Mouse (Mus musculus): ENCODE measurements around the gene Rara. TPM values are rescaled to one million over a fixed set of nuclear protein-coding genes. Genes with fewer than 3 reads are reported as not detected.
"Not testable (repeated sequence)": the region's sequence is repeated elsewhere in the genome, so short reads cannot be mapped to it uniquely, and the experiment has no call there.

The Rara gene
- polyA plus RNA-seq, 1 experiment from 2014 or later, result 38.4 TPM

DNA sequence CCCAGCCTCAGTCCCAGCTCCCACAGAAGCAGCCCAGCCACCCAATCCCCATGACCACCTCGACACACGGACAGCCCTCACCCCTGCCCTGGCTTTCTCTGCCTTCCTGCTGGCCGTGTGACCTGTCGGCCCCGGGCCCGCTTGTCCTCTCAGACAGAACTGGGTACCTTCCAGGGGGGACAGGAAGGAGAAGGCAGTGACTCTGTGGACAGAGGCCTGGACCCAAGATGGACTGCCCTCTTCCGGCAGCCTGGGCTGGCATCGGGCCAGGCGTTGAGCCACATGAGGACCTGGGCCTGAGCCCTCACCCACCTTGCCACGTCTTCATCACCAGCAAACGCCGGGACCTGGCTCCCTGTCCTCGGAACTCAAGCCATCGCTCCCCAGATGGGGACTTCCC, 46.0 kb downstream of the Rara start:
- no peak overlapping the region for H3K9ac ChIP-seq
- H3K4me2 ChIP-seq, result no peak overlapping the region
- peaks cover 41% of the 10 kb centered on the region for H3K4me1 ChIP-seq
- 71% methylated on average over 14 of the region's 14 CpGs for WGBS
- H3K9me3 ChIP-seq, result no peaks in the 10 kb centered on the region
- H3K27me3 ChIP-seq, result no peaks in the 10 kb centered on the region
- ATAC-seq (ENCODE audit: borderline replicate concordance, extremely low read depth, low FRiP score, low TSS enrichment), result no peak
- H3K27ac ChIP-seq, result no peak overlapping the region
- no peak overlapping the region for H3K4me3 ChIP-seq
- peaks cover 58% of the 10 kb centered on the region for H3K36me3 ChIP-seq

- WGBS, result 74% methylated on average over 5 of the region's 6 CpGs
These were observed 46.6 kb downstream of the Rara start for GRCm38 (mm10) chr11:98974213-98974612.

DNA sequence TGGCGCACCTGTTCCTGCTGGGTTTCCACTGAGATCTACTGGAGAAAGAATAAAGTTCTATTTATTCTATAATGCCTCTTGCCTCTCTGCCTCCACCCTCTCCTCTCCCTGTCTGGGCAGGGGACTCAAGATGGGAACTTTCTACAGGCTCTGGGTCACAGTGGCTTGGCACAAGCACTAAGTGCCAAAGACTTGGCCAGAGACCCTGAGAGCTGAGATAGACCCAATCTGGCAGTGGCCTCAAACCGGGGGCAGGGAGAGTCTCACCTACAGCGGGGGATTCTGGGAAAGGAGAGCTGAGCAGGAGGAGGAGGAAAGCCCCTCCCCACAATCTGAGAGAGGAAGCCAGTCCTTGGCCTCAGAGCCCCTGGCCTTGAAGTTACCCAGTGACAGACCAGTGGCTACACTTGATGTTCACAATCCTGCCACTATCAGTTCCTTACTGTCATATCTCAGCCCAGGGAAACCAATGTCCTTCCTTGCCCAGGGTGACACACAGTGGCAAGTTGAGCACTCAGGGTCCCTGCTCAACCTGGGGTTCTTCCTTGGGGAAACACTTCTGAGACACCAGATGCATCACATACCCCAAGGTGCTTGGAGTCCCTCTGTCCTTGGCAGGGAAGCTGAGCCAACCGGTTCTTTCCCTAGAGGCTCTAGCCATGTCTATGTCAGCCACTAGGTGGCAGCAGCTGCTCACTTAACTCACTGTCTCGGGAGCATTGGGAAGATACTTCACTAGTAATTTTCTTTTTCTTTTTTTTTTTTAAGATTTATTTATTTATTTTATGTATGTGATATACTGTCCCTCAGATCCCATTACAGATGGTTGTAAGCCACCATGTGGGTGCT, 47.5 kb downstream of the Rara start:
- Histone ChIP-seq H3K4me2 (no peak overlapping the region), H3K9me3 (no peaks in the 10 kb centered on the region), H3K27me3 (no peaks in the 10 kb centered on the region), H3K36me3 (peaks cover 51% of the 10 kb centered on the region), H3K4me3 (no peak overlapping the region), H3K4me1 (peaks cover 26% of the 10 kb centered on the region), H3K9ac (no peak overlapping the region), H3K27ac (no peak overlapping the region)
- WGBS, result 53% methylated on average over 5 of the region's 5 CpGs
- no peak for ATAC-seq (ENCODE audit: borderline replicate concordance, extremely low read depth, low FRiP score, low TSS enrichment)

More at GRCm38 (mm10) chr11:98974213-98974612, 46.6 kb downstream of the Rara start:
- Histone ChIP-seq H3K36me3 (peaks cover 58% of the 10 kb centered on the region), H3K4me1 (peaks cover 35% of the 10 kb centered on the region), H3K4me2 (no peak overlapping the region), H3K27ac (no peak overlapping the region), H3K9ac (no peak overlapping the region), H3K27me3 (no peaks in the 10 kb centered on the region), H3K9me3 (no peaks in the 10 kb centered on the region), H3K4me3 (no peak overlapping the region)
- no peak for ATAC-seq (ENCODE audit: borderline replicate concordance, extremely low read depth, low FRiP score, low TSS enrichment)

DNA sequence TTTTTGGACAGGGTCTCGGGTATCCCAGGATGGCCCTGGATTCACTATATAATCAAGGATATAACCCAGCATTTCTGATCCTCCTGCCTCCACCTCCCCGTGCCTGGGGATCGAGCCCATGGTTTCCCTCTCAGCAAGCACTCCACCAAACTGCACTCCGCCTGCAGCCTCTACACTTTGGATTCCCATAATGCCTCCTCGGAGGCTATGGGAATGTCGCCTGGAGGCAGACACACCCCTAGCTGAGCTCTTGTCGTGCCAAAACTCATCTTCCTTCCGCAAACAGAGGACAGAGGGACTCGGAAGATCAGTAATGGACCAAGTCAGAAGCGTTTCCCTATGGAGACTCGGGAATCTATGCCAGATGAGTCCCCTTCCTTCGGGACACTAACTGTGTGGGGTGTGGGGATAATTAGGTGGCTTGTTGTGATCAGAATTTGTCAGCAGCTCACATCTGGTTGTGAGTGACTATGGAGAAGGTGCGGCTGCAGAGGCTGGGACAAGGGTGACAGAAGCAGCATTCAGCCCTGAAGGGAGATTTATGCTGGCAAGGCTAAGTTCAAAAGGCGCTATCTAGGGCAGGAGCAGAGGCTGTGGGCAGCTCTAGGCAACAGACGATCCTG, 51.0 kb downstream of the Rara start:
- 41% methylated on average over 15 of the region's 15 CpGs for WGBS
- no peaks in the 10 kb centered on the region for H3K9me3 ChIP-seq
- no peak overlapping the region for H3K4me3 ChIP-seq
- H3K9ac ChIP-seq, result no peak overlapping the region
- peaks cover 16% of the 10 kb centered on the region for H3K36me3 ChIP-seq
- no peak overlapping the region for H3K27ac ChIP-seq
- ATAC-seq (ENCODE audit: borderline replicate concordance, extremely low read depth, low FRiP score, low TSS enrichment), result peak; percentile 17
- H3K27me3 ChIP-seq, result peaks cover 20% of the 10 kb centered on the region
- peaks cover 17% of the 10 kb centered on the region for H3K4me1 ChIP-seq
- H3K4me2 ChIP-seq, result no peak overlapping the region

DNA sequence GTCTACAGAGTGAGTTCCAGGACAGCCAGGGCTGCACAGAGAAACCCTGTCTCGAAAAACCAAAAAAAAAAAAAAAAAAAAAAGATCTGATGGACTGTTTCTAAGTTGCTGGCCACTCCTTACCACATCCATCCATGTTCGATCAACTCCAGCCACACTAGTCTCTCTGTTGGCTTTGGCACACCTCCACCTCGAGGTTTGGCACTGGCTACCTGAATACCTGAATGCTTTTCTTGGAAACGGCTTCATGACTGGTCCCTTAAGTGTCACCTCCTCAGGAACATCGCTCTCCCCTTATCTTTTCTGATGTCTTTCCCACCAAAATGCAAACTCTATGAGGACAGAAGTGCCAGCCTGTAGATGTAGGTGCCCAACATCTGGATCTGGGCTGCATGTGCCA, 51.7 kb downstream of the Rara start:
- Histone ChIP-seq H3K9me3 (no peaks in the 10 kb centered on the region), H3K4me1 (peaks cover 17% of the 10 kb centered on the region), H3K4me3 (no peak overlapping the region), H3K27ac (no peak overlapping the region), H3K36me3 (peaks cover 9% of the 10 kb centered on the region), H3K27me3 (peaks cover 23% of the 10 kb centered on the region), H3K4me2 (no peak overlapping the region), H3K9ac (no peak overlapping the region)
- no peak for ATAC-seq (ENCODE audit: borderline replicate concordance, extremely low read depth, low FRiP score, low TSS enrichment)
- WGBS, result 45% methylated on average over 5 of the region's 5 CpGs

DNA sequence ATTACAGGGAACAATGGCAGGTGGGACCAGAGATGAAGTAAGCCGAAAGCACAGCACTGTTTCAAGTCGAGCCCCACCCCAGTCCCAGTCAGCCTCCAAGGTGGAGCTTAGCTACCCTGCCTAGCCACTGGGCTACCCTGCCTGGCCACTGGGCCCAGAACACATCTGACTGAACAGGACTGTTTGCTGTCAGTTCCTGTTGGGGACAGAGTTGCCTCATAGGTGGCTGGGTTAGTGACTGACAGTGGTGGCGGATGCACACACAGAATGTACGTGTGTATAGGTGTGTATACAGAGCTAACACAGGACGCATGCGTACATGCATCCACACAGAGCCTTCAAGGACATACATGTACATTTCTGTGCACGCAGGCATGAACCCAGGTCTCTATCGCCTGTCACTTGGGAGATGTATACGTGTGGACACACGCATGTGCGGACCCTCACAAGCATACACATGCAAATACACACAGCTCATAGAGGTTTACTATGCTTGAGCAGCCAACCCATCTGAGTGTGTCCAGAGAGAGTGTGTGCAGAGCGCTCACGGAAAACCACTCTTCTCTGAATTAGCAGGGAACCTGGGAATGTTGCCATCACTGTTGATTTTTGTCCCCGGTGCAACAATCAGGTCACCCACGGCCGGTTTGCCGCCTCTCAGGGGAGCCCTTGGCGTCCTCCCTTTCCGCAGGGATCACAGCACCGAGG, 53.8 kb downstream of the Rara start:
- Histone ChIP-seq H3K9me3 (no peaks in the 10 kb centered on the region), H3K27me3 (peaks cover 23% of the 10 kb centered on the region), H3K4me1 (peaks cover 19% of the 10 kb centered on the region), H3K4me3 (peak overlapping the region; percentile 50), H3K36me3 (no peaks in the 10 kb centered on the region), H3K27ac (no peak overlapping the region), H3K4me2 (peak overlapping the region; percentile 97), H3K9ac (peak overlapping the region; percentile 46)
- no peak for ATAC-seq (ENCODE audit: borderline replicate concordance, extremely low read depth, low FRiP score, low TSS enrichment)
- 37% methylated on average over 20 of the region's 20 CpGs for WGBS

DNA sequence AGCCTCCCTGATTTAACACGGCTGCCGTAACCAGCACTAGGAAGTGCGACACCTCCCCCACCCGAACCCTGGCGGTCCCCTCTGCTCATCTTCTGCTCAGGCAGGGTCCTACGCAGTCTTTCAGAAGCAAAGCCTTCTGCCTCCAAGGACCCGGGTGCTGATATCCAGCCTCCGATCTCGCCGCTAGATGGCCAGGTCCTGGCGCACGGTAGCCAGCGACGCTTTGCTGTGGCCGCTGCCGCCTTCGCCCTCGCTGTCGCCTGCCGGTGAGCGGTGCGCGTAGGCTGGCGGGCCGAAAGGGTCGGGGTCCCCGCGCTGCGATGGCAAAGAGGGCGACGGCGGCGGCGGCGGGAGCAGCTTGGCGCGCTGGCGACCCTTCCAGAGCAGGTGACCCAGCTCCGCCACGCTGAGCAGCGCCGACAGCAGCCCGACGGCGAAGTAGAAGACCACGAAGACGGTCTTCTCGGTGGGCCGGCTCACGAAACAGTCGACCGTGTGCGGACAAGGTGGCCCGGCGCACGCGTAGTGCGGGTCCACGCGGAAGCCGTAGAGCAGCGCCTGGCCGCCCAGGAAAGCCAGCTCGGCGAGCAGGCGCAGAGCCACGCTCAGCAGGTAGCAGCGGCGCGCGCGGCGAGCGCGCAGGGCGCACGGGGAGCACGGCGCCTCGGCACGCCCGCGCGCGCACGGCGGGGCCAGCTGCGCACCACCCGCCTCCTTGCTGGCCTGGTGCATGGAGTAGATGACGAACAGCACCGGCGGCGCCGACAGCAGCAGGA, 54.6 kb downstream of the Rara start:
- Histone ChIP-seq H3K4me2 (peak overlapping the region; percentile 97), H3K27ac (no peak overlapping the region), H3K9me3 (no peaks in the 10 kb centered on the region), H3K4me1 (peaks cover 19% of the 10 kb centered on the region), H3K4me3 (peak overlapping the region; percentile 50), H3K27me3 (peaks cover 23% of the 10 kb centered on the region), H3K9ac (peak overlapping the region; percentile 46), H3K36me3 (no peaks in the 10 kb centered on the region)
- peak; percentile 9; the same call in 1 of the 2 replicates for ATAC-seq (ENCODE audit: borderline replicate concordance, extremely low read depth, low FRiP score, low TSS enrichment)
- under 1% methylated on average over 93 of the region's 94 CpGs for WGBS

GRCm38 (mm10) chr11:98982773-98983133, 55.1 kb downstream of the Rara start, which contains the start of gene Gjd3:
TSS of gene Gjd3 (minus strand) at chr11:98983016.
- Histone ChIP-seq H3K9ac (peak within 1 kb of the TSS; percentile 46), H3K9me3 (no peaks in the 10 kb centered on the region), H3K27ac (no peak within 1 kb of the TSS), H3K4me1 (peaks cover 19% of the 10 kb centered on the region), H3K4me2 (peak within 1 kb of the TSS; percentile 97), H3K36me3 (no peaks in the 10 kb centered on the region), H3K27me3 (peaks cover 23% of the 10 kb centered on the region), H3K4me3 (peak within 1 kb of the TSS; percentile 50)
- 4% methylated on average over 28 of the region's 28 CpGs for WGBS
- no peak for ATAC-seq (ENCODE audit: borderline replicate concordance, extremely low read depth, low FRiP score, low TSS enrichment)

DNA sequence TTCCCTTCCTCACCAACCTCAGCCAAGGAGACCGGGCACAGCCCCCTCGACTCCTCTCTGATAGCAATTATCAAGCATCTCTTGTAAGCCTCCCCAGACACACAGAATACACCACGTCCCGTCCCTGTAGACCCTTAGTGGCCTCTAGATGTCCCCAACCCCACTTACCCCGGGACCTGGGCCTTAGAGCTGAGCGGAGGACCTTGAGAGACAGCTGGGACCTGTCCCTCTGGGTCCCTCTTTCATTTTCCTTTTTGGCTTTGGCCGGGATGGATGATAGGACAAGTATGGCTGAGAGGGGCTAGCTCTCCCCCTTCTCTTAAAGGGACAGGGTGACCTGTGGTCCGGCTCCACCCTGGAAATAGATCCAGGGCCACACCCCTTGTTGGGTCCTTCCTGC, 55.9 kb downstream of the Rara start:
- H3K9me3 ChIP-seq, result no peaks in the 10 kb centered on the region
- H3K27ac ChIP-seq, result no peak overlapping the region
- H3K36me3 ChIP-seq, result 0 out of 2 replicates have a peak, but pooled peaks cover 2% of the 10 kb centered on the region
- H3K27me3 ChIP-seq, result peaks cover 23% of the 10 kb centered on the region
- H3K4me2 ChIP-seq, result peak overlapping the region; percentile 97; the same call in 1 of the 2 replicates
- H3K4me1 ChIP-seq, result peaks cover 19% of the 10 kb centered on the region
- H3K9ac ChIP-seq, result no peak overlapping the region
- H3K4me3 ChIP-seq, result no peak overlapping the region
- WGBS, result 44% methylated on average over 8 of the region's 8 CpGs
- no peak for ATAC-seq (ENCODE audit: borderline replicate concordance, extremely low read depth, low FRiP score, low TSS enrichment)

DNA sequence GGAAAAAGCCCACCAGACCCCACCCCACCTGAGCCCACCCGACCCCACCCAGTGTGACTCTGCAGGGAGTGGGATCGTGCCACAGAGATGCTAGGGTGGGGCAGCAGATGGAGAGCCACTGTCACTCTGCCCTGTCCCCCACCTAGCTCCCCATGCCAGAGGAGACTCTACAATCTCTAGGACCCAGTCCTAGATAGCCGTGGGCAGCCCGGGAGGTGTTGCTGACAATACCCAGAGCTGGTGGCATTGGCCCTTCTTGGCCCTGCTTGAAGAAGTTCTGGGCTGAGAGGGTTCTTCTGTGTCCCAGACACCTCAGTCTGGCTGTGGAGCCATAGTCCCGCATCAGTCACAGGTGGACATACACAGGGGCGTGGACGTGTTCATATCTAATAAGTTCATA, 57.9 kb downstream of the Rara start:
- ATAC-seq (ENCODE audit: borderline replicate concordance, extremely low read depth, low FRiP score, low TSS enrichment), result no peak

DNA sequence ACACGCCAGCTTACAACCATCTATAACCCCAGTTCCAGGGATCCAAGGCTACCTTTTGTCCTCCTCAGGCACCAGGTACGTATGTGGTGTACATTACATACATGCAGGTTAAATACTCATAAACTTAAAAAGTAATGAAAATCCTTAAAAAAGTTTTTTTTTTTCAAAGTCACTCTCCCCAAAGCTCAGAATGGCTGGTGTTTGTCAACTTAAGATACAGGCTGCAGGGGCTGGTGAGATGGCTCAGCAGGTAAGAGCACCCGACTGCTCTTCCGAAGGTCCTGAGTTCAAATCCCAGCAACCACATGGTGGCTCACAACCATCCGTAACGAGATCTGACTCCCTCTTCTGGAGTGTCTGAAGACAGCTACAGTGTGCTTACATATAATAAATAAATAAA, 60.6 kb downstream of the Rara start:
- H3K4me2 ChIP-seq; H3K4me3 ChIP-seq; ATAC-seq (ENCODE audit: borderline replicate concordance, extremely low read depth, low FRiP score, low TSS enrichment); H3K9ac ChIP-seq; H3K4me1 ChIP-seq; H3K27ac ChIP-seq; H3K27me3 ChIP-seq; H3K9me3 ChIP-seq: not testable (repeated sequence)
- H3K36me3 ChIP-seq, result peaks cover 28% of the 10 kb centered on the region
- WGBS, result 93% methylated on average over 6 of the region's 6 CpGs

More for the DNA sequence above, 57.9 kb downstream of the Rara start:
- Histone ChIP-seq H3K27ac (no peak overlapping the region), H3K27me3 (peaks cover 23% of the 10 kb centered on the region), H3K36me3 (peaks cover 2% of the 10 kb centered on the region; the same call in 1 of the 2 replicates), H3K4me1 (peaks cover 19% of the 10 kb centered on the region), H3K9ac (no peak overlapping the region), H3K4me3 (no peak overlapping the region), H3K9me3 (no peaks in the 10 kb centered on the region), H3K4me2 (no peak overlapping the region)
- 79% methylated on average over 7 of the region's 7 CpGs for WGBS
